15 mouse cellular contexts compared by ENCODE assay signal in genomic region chr12:111048201-111048600, GRCm38 (mm10).
"Had no signal": no experiment of that assay in that cellular context is flagged by ENCODE, and none has a peak within 500 bp of the region (broad histone marks: within the 10 kb centered on the region; RNA-seq: fewer than 3 reads in every experiment).

No protein-coding gene starts in this region.

- DNase-seq: liver, postnatal 0 days; lung, adult 2 months; lung, postnatal 4 days; midbrain, embryonic 14.5 days; right cerebral cortex, postnatal 14 days; thymus, postnatal 14 days; thymus, postnatal 36 days had no signal

- H3K27me3 ChIP-seq: liver, embryonic 15.5 days; lung, embryonic 15.5 days; midbrain, embryonic 12.5 days; neural tube, embryonic 12.5 days; stomach, embryonic 15.5 days had no signal

- H3K27ac ChIP-seq: liver, embryonic 15.5 days; lung, embryonic 15.5 days; midbrain, embryonic 10.5 days; midbrain, embryonic 12.5 days; neural tube, embryonic 12.5 days; stomach, embryonic 15.5 days; stomach, postnatal 0 days had no signal

- H3K9ac ChIP-seq: liver, embryonic 15.5 days; liver, postnatal 0 days; lung, embryonic 15.5 days; midbrain, embryonic 12.5 days; neural tube, embryonic 12.5 days; stomach, embryonic 15.5 days had no signal

- H3K9me3 ChIP-seq: liver, embryonic 15.5 days; lung, embryonic 15.5 days; midbrain, embryonic 10.5 days; neural tube, embryonic 12.5 days; stomach, embryonic 15.5 days had no signal

- ATAC-seq: liver, postnatal 0 days; lung, postnatal 0 days had no signal

- H3K4me3 ChIP-seq: liver, embryonic 15.5 days; lung, embryonic 15.5 days; midbrain, embryonic 10.5 days; midbrain, embryonic 12.5 days; neural tube, embryonic 12.5 days; stomach, embryonic 15.5 days had no signal

- H3K4me1 ChIP-seq: midbrain, embryonic 10.5 days; midbrain, embryonic 12.5 days; neural tube, embryonic 12.5 days; stomach, embryonic 15.5 days had no signal

- H3K4me2 ChIP-seq: liver, embryonic 15.5 days; lung, embryonic 15.5 days; midbrain, embryonic 12.5 days; neural tube, embryonic 12.5 days; stomach, embryonic 15.5 days had no signal
